5 mouse cellular contexts compared by ENCODE assay signal in the genomic region with DNA sequence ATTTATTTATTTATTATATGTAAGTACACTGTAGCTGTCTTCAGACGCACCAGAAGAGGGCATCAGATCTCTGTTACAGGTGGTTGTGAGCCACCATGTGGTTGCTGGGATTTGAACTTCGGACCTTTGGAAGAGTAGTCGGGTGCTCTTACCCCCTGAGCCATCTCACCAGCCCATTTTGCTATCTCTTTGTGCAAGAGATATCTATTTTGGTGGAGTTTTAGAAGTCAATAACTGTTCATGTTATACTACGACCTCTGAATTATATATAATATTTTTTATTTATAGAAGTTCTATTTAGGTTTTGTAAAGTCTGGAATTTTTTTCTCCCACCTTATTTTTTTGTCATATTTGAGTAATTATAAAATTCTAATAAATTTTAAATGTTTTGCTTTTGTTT. TPM values are rescaled to one million over a fixed set of nuclear protein-coding genes. Genes with fewer than 3 reads are reported as not detected.
A peak's percentile ranks its signal among the peaks of the same experiment; 100 is the strongest.
DNase-seq lines count a peak whose midpoint lies in the region; ATAC-seq and TF ChIP-seq lines count a peak whose summit lies in the region.
"Not testable (repeated sequence)": the region's sequence is repeated elsewhere in the genome, so short reads cannot be mapped to it uniquely, and the experiment has no call there.

No protein-coding gene starts in this region.

- not testable (repeated sequence) for TF ChIP-seq EP300 in CH12.LX (IDR thresholded peaks at IDR 0.05; ENCODE audit: low read length); ES-Bruce4 (IDR thresholded peaks at IDR 0.05; ENCODE audit: insufficient read depth, low read depth, low read length); MEL (IDR thresholded peaks at IDR 0.05; ENCODE audit: low read depth in 1 of 2, low read length in 2 of 2)

- in situ Hi-C loops in CH12.LX (cut with MboI; ENCODE audit: low pct_ligation_motif_present, low pct_unique_long_range_greater_than_20kb, low sequenced_read_pairs); ES-E14 (cut with MboI; ENCODE audit: low sequenced_read_pairs in 2 of 2, unreplicated experiment in 2 of 2): not testable (repeated sequence)

- not testable (repeated sequence) for H3K36me3 ChIP-seq in CH12.LX (replicated peaks in 1 of 2; ENCODE audit: control insufficient read depth in 1 of 2, insufficient read depth in 1 of 2, low read length in 1 of 2); ES-Bruce4 (ENCODE audit: control insufficient read depth, insufficient read depth, low read length, poor library complexity, severe bottlenecking); ES-E14 (ENCODE audit: control insufficient read depth, insufficient read depth, low read length, poor library complexity, severe bottlenecking); MEL (ENCODE audit: control insufficient read depth in 1 of 2, insufficient read depth in 2 of 2, low read length in 2 of 2); kidney, postnatal 0 days (ENCODE audit: insufficient read depth, low read length)

- DNase-seq in CH12.LX (ENCODE audit: extremely low read depth); ES-E14 (ENCODE audit: low read depth, low spot score); MEL (ENCODE audit: low read depth, low spot score); kidney, postnatal 0 days (ENCODE audit: low spot score): not testable (repeated sequence)

- not testable (repeated sequence) for H3K4me2 ChIP-seq in CH12.LX (ENCODE audit: insufficient read depth, low read depth, poor library complexity, severe bottlenecking); kidney, postnatal 0 days (ENCODE audit: low read length)

- TF ChIP-seq POLR2A in CH12.LX (IDR thresholded peaks at IDR 0.05; ENCODE audit: low read depth, low read length); ES-Bruce4 (IDR thresholded peaks at IDR 0.05; ENCODE audit: insufficient read depth, low read length); MEL (IDR thresholded peaks at IDR 0.05; ENCODE audit: control insufficient read depth in 1 of 2, insufficient read depth in 1 of 2, low read depth in 1 of 2, low read length in 2 of 2, poor library complexity in 1 of 2): not testable (repeated sequence)

- H3K27ac ChIP-seq in CH12.LX (ENCODE audit: insufficient read depth, low read depth); MEL (ENCODE audit: control insufficient read depth, low read depth, low read length): not testable (repeated sequence)
- peak overlapping the region; percentile 100 for H3K27ac ChIP-seq in ES-Bruce4 (ENCODE audit: insufficient read depth, low read length)
- H3K27ac ChIP-seq in ES-E14 (ENCODE audit: insufficient read depth, low read depth, low read length, poor library complexity, severe bottlenecking) = peak overlapping the region; percentile 66; the same call in 1 of the 2 replicates
- 0 out of 2 replicates have a peak overlapping the region, but pooled peaks have one; percentile 72 for H3K27ac ChIP-seq in kidney, postnatal 0 days

- not testable (repeated sequence) for TF ChIP-seq CTCF in CH12.LX (conservative IDR thresholded peaks at IDR 0.05 in 1 of 2, IDR thresholded peaks at IDR 0.05 in 1 of 2; ENCODE audit: low read depth in 2 of 2, low read length in 2 of 2); ES-Bruce4 (IDR thresholded peaks at IDR 0.05; ENCODE audit: low read depth, low read length); MEL (IDR thresholded peaks at IDR 0.05 in 2 of 3, conservative IDR thresholded peaks at IDR 0.05 in 1 of 3; ENCODE audit: control insufficient read depth in 1 of 3, insufficient read depth in 1 of 3, low read depth in 2 of 3, low read length in 3 of 3, poor library complexity in 1 of 3, severe bottlenecking in 1 of 3); kidney, postnatal 0 days (IDR thresholded peaks at IDR 0.05; ENCODE audit: low read depth)

- dilution Hi-C loops in CH12.LX (cut with MboI; ENCODE audit: extremely low pct_ligation_motif_present, extremely low pct_unique_long_range_greater_than_20kb, low sequenced_read_pairs) = not testable (repeated sequence)

- H3K27me3 ChIP-seq in CH12.LX (replicated peaks); ES-Bruce4 (ENCODE audit: control insufficient read depth, insufficient read depth, low read length, poor library complexity, severe bottlenecking); MEL (ENCODE audit: control insufficient read depth in 1 of 2, insufficient read depth in 2 of 2, low read length in 2 of 2); kidney, postnatal 0 days (ENCODE audit: insufficient read depth, low read length): not testable (repeated sequence)

- H3K4me1 ChIP-seq in CH12.LX (ENCODE audit: control insufficient read depth in 1 of 2, insufficient read depth in 2 of 2) (peaks cover 0 to 16% of the 10 kb centered on the region in 2 experiments; a peak in 3 of 4 replicates), ES-E14 (ENCODE audit: control insufficient read depth in 2 of 2, insufficient read depth in 2 of 2, low read length in 2 of 2, poor library complexity in 1 of 2) (peaks cover 6 to 11% of the 10 kb centered on the region in 2 experiments)
- not testable (repeated sequence) for H3K4me1 ChIP-seq in ES-Bruce4 (ENCODE audit: control insufficient read depth, insufficient read depth, low read length); MEL (ENCODE audit: control insufficient read depth in 1 of 2, insufficient read depth in 2 of 2, low read length in 2 of 2); kidney, postnatal 0 days (replicated peaks; ENCODE audit: insufficient read depth, low read length)

- H3K9me3 ChIP-seq in CH12.LX (replicated peaks; ENCODE audit: low read length) (peaks cover 11% of the 10 kb centered on the region), ES-Bruce4 (replicated peaks; ENCODE audit: control insufficient read depth, insufficient read depth, low read length, poor library complexity, severe bottlenecking) (peaks cover 23% of the 10 kb centered on the region)
- not testable (repeated sequence) for H3K9me3 ChIP-seq in ES-E14 (ENCODE audit: control insufficient read depth, insufficient read depth, low read depth, low read length); MEL (replicated peaks; ENCODE audit: insufficient read depth, low read length); kidney, postnatal 0 days (replicated peaks; ENCODE audit: low read length)

- TF ChIP-seq RAD21 in CH12.LX (IDR thresholded peaks at IDR 0.05; ENCODE audit: low read depth, low read length); MEL (IDR thresholded peaks at IDR 0.05; ENCODE audit: low read depth, low read length): not testable (repeated sequence)

- H3K9ac ChIP-seq in CH12.LX (ENCODE audit: insufficient read depth, low read depth); ES-Bruce4 (ENCODE audit: low read depth, poor library complexity, severe bottlenecking); ES-E14 (ENCODE audit: insufficient read depth, low read depth, low read length, poor library complexity, severe bottlenecking); MEL (ENCODE audit: control insufficient read depth, low read depth, low read length, poor library complexity, severe bottlenecking); kidney, postnatal 0 days (ENCODE audit: low read depth, low read length): not testable (repeated sequence)

- H3K79me2 ChIP-seq in CH12.LX (replicated peaks; ENCODE audit: control insufficient read depth, extremely low read depth, insufficient read depth, poor library complexity, severe bottlenecking); MEL (ENCODE audit: control insufficient read depth, insufficient read depth, low read length, poor library complexity): not testable (repeated sequence)

- not testable (repeated sequence) for ATAC-seq in kidney, postnatal 0 days (replicated peaks; ENCODE audit: low FRiP score, low read depth)

- WGBS in kidney, postnatal 0 days = 99% methylated on average over 4 of the region's 4 CpGs

- H3K4me3 ChIP-seq in CH12.LX (replicated peaks in 1 of 3; ENCODE audit: low read depth in 2 of 3, low read length in 2 of 3, poor library complexity in 1 of 3); ES-Bruce4 (ENCODE audit: low read depth, low read length); ES-E14 (ENCODE audit: insufficient read depth in 1 of 2, low read depth in 1 of 2, low read length in 2 of 2, poor library complexity in 1 of 2, severe bottlenecking in 1 of 2); MEL (ENCODE audit: control insufficient read depth in 1 of 2, insufficient read depth in 1 of 2, low read depth in 2 of 2, low read length in 2 of 2); kidney, postnatal 0 days (replicated peaks; ENCODE audit: low read depth, low read length): not testable (repeated sequence)

TF ChIP-seq in CH12.LX, 34 proteins besides CTCF, POLR2A, EP300 and RAD21:
- TF ChIP-seq TBP (conservative IDR thresholded peaks at IDR 0.05; ENCODE audit: low read depth, low read length) = peak; percentile 59; the same call in 1 of the 2 replicates

TF ChIP-seq in MEL, 35 proteins besides CTCF, POLR2A, EP300 and RAD21:
- TF ChIP-seq TBP (IDR thresholded peaks at IDR 0.05; ENCODE audit: low read depth, low read length) = peak; percentile 82

RNA-seq across cellular contexts. Expression of gene Scaf11, which starts 32.3 kb away (rescaled TPM):
- total RNA-seq in CH12.LX (2012; rRNA removed) = 57.2 and 63.9 TPM in 2 replicates
- total RNA-seq in CH12.LX (2014; rRNA removed) = 59.8 and 66.6 TPM in 2 replicates
- polyA plus RNA-seq in CH12.LX (2012; ENCODE audit: insufficient read length, low read depth) = 88.0 and 92.0 TPM in 2 replicates
- polyA plus RNA-seq in ES-Bruce4 (2011; ENCODE audit: insufficient read depth, insufficient read length, low read depth, missing spikeins) = 141 and 152 TPM in 2 replicates
- total RNA-seq in ES-E14 (2012; rRNA removed) = 57.4 and 92.7 TPM in 2 replicates
- total RNA-seq in MEL (2012; rRNA removed) = 137 and 156 TPM in 2 replicates
- 100 to 1,000 TPM; 165 to 242 TPM for polyA plus RNA-seq in MEL (2012; ENCODE audit: insufficient read depth in 1 of 2, insufficient read length in 2 of 2, low read depth in 1 of 2, low replicate concordance in 2 of 2, missing spikeins in 1 of 2)
- polyA plus RNA-seq in kidney, postnatal 0 days (2015; fragmentation: Nextera tagmentation; extraction: Ambion mirVana) = 80.0 and 81.5 TPM in 2 replicates
